Mouse (Mus musculus) ES-Bruce4 (cell line): ENCODE results near the gene Lrmda.

ENCODE experiments used
- CTCF ChIP-seq: IDR thresholded peaks from one replicate; pipeline ENCODE4 v1.8.1; 2011; ENCODE audit warnings: low read depth, low read length
- EP300 ChIP-seq: IDR thresholded peaks from 2 replicates; pipeline ENCODE4 v1.6.1; 2011; ENCODE audit warnings: low read depth, low read length; ENCODE audit not compliant: insufficient read depth
- POLR2A ChIP-seq: IDR thresholded peaks from one replicate; pipeline ENCODE4 v1.8.1; 2011; ENCODE audit warnings: low read length; ENCODE audit not compliant: insufficient read depth

DNA sequence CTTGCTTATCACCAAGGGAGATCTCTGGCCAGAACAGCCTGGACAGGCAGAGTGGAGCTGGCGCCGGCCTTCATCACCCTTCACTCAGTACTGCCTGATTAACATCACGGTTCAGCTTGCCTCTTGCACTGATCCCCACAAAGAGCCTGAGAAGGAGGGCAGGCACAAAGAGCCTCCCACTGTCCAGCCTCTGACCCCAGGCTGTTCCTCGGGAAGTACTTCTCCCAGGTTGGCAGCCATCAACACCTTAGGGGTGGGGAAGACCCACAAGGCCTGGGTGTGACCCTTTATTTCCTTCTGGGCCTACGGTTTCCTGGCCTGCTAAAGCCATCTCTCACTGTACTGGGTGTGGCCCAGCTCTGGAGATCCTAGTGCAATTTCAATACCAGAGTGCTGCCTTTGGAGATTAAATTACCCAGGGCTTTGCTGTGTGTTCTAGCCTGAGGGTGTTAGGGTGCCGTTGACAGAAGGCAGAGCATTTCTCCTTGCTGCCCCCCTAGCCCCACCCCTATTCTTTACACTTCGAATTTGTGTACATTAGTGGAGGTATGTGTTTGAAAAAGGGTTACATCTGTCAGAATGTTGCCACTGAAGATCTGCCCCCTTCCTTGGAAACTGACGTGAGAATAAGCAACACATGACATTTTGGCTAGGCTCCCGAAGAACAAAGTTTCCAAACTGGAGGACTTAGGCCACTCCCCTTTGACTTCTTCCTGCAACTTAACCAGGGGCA, 628.5 kb downstream of the Lrmda start:
- TF ChIP-seq EP300: no peak
- TF ChIP-seq CTCF: no peak
- TF ChIP-seq POLR2A: no peak
